Mouse (Mus musculus): Measurements from ENCODE around the gene Tmeff2. TPM values are rescaled to one million over a fixed set of nuclear protein-coding genes. Genes with fewer than 3 reads are reported as not detected.

The Tmeff2 gene
- polyA plus RNA-seq, 1 experiment from 2014 or later = 13.2 TPM

DNA sequence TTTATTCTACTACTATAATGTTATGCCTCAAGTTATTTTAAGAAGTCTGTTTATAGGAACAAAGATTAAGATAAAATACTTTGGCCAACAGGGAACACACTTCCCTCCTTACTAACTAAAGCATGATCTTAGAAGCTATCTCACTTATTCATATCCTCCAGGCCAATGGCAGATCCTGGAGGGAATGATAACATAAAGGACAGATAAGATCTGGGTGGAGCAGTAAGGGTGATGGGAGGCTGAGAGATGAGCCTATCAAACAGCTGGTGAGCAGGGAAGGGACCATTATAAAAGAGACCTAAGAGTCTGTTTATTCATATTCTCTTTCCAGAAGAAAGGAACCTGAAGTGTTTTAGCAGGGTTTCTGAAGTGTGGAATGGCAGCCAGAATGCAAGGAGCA, 290.8 kb downstream of the Tmeff2 start:
- H3K4me3 ChIP-seq (replicated peaks) = no peak overlapping the region
- no peaks in the 10 kb centered on the region for H3K9me3 ChIP-seq
- no peak overlapping the region for H3K27ac ChIP-seq
- no peak for ATAC-seq
- H3K4me2 ChIP-seq (replicated peaks) = no peak overlapping the region
- H3K9ac ChIP-seq = no peak overlapping the region
- no peaks in the 10 kb centered on the region for H3K27me3 ChIP-seq (replicated peaks)
- H3K4me1 ChIP-seq (replicated peaks) = peaks cover 8% of the 10 kb centered on the region
- no peaks in the 10 kb centered on the region for H3K36me3 ChIP-seq

DNA sequence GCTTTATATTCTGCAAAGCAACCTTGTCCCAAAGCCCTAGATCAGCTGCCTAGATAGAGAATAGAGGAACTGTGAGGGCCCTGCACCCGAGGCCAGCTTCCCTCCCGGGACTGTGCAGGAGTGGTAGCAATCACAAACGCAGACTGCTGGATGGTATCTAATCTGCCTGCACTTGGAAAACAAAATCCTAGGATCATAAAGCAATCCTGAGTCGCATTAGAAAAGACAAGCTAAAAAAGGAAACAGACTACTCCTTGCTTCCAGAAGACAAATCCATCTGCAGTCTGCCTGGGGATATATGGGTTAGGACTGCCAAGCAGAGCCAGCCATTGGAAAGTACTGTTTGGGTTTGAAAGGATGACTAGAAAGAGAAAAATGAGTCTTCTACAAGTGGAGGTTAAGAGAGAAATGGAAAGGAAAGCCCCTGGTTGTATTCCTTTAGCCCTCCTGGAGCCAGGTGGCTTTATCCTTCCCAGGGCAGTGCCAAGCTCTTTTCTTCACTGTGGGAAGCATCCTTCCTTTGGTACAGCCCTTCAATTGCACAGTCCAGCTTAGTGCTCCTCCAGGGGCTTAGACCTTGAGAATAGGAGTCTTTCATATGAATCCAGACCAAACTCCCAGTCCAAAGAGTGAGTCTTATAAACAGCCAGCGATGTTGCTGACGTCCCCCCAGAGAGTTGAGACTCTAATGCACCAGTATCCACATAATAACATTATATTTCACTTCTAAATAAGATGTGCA, 291.6 kb downstream of the Tmeff2 start:
- no peaks in the 10 kb centered on the region for H3K27me3 ChIP-seq (replicated peaks)
- no peak overlapping the region for H3K27ac ChIP-seq
- H3K4me1 ChIP-seq (replicated peaks) = peaks cover 8% of the 10 kb centered on the region
- no peaks in the 10 kb centered on the region for H3K36me3 ChIP-seq
- ATAC-seq = no peak
- H3K4me3 ChIP-seq (replicated peaks) = no peak overlapping the region
- 32% methylated on average over 6 of the region's 6 CpGs for WGBS
- H3K4me2 ChIP-seq (replicated peaks) = no peak overlapping the region
- H3K9ac ChIP-seq = no peak overlapping the region
- no peaks in the 10 kb centered on the region for H3K9me3 ChIP-seq

DNA sequence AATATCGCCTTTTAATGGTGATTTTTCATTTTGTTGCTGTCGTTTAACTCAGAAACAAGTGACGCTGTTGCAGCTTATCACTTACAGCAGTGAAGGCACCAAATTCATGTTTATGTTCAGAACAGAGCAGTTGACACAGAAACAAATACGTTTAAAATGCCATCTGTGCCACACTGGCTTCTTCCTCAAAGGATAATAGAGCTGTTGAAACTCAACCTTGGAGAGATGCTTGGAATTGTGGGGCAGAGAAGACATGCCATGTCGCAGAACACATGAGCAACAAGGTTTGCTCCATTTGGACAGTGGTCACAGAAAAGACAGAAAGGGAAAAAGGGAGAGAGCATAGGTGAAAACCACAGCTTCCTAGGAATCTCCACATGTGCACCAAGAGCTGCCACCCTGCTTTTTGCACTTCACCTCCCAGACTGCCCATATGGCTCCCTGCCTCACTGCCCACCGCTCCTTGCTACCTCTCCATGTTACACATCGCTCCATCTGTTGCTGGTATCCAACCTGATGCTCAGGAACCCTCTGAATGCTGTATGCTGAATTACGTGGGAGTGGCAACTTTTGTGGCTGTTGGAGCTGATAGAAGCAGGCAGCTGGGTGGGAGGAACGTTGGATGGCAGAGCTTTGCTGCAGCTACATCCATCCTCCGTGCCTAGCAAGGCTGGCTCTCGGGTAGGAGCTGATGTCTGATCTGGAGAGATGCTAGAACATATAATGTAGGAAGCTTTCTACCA, 298.8 kb downstream of the Tmeff2 start:
- WGBS = 81% methylated on average over 11 of the region's 11 CpGs
- Histone ChIP-seq H3K4me1 (replicated peaks) (no peaks in the 10 kb centered on the region), H3K4me2 (replicated peaks) (no peak overlapping the region), H3K4me3 (replicated peaks) (no peak overlapping the region), H3K36me3 (no peaks in the 10 kb centered on the region), H3K9ac (no peak overlapping the region), H3K27ac (no peak overlapping the region), H3K27me3 (replicated peaks) (no peaks in the 10 kb centered on the region), H3K9me3 (no peaks in the 10 kb centered on the region)
- no peak for ATAC-seq

DNA sequence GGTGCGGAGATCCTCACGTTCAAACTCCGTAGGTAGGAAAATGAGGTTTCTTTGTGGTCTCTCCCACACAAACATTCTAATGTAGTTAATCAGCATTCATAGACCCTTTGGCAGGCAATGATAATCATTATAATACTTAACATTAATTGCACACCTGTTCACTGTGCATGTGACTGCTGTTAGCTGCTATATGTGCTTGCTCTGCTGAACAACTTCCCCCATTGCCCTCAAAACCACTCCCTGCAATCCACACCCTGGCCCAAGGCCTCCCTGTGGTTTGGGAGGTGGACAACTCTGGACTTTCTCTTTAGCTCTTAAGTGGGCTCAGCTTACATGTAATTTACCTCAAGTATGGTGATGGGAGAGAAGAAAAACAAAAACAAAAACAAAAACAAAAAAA, 299.5 kb downstream of the Tmeff2 start:
- Histone ChIP-seq H3K9ac (no peak overlapping the region), H3K27me3 (replicated peaks) (no peaks in the 10 kb centered on the region), H3K4me1 (replicated peaks) (no peaks in the 10 kb centered on the region), H3K36me3 (no peaks in the 10 kb centered on the region), H3K9me3 (no peaks in the 10 kb centered on the region), H3K4me2 (replicated peaks) (no peak overlapping the region), H3K4me3 (replicated peaks) (no peak overlapping the region), H3K27ac (no peak overlapping the region)
- no peak for ATAC-seq
- 98% methylated on average over 3 of the region's 3 CpGs for WGBS

DNA sequence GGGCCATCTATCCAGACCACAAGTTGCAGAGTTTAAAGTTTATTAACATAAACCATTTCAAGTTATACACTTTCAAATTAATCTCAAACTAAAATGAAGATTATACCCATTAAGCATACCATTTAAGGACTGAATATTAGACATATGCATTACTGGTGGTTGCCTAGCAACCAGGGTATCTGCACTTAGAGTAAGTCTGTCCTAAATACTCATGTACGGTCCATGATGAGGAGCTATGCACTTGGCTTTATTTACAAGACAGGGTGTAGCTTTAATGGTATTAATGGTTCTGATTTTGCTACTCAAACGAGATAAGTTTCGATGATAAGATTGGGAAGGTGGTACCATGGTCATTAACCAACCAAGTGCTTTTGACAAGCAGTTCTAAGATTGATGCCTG, 315.2 kb downstream of the Tmeff2 start:
- H3K9ac ChIP-seq = no peak overlapping the region
- no peaks in the 10 kb centered on the region for H3K4me1 ChIP-seq (replicated peaks)
- WGBS = 81% methylated on average over 3 of the region's 3 CpGs
- no peak overlapping the region for H3K27ac ChIP-seq
- ATAC-seq = no peak
- no peak overlapping the region for H3K4me2 ChIP-seq (replicated peaks)
- H3K4me3 ChIP-seq (replicated peaks) = no peak overlapping the region
- H3K36me3 ChIP-seq = no peaks in the 10 kb centered on the region
- H3K9me3 ChIP-seq = no peaks in the 10 kb centered on the region
- H3K27me3 ChIP-seq (replicated peaks) = no peaks in the 10 kb centered on the region

DNA sequence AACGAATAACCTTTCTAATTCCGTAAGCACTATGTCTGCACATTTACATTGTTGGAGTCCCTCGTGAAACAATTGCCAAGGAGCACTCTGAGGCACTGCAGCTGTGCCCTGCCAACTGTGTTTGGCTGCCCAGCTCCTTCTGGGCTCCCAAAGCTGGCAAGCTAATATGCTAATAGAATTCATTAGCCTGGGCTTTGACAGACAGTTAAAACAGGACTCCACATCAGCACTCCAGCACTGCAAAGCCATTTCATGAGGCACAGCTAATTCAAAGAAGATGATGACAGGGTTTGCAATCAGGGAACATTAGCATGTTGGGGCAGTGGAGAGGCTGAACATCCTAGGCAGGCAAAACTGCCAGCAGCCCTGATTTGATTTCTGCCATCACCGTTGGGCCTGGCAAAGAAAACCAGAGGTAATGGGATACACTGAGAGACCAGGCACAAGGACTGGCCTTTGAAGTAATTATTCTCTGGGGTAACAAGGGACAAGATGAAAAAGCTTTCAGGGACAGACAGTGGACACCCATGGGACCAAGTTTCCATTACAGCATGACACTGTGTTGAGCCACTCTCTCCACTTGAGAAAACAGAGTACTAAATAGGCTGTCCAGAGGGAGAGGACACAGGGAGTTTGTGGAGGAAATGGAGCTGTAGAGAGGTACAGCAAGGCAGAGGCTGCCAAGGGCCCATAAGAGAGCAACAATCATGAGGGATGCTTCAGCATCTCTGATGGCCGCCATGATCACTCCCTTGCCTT, 316.0 kb downstream of the Tmeff2 start:
- H3K9ac ChIP-seq = no peak overlapping the region
- WGBS = 82% methylated on average over 5 of the region's 5 CpGs
- H3K4me3 ChIP-seq (replicated peaks) = no peak overlapping the region
- H3K9me3 ChIP-seq = no peaks in the 10 kb centered on the region
- no peaks in the 10 kb centered on the region for H3K27me3 ChIP-seq (replicated peaks)
- no peaks in the 10 kb centered on the region for H3K4me1 ChIP-seq (replicated peaks)
- ATAC-seq = no peak
- no peak overlapping the region for H3K27ac ChIP-seq
- H3K4me2 ChIP-seq (replicated peaks) = no peak overlapping the region
- H3K36me3 ChIP-seq = no peaks in the 10 kb centered on the region

DNA sequence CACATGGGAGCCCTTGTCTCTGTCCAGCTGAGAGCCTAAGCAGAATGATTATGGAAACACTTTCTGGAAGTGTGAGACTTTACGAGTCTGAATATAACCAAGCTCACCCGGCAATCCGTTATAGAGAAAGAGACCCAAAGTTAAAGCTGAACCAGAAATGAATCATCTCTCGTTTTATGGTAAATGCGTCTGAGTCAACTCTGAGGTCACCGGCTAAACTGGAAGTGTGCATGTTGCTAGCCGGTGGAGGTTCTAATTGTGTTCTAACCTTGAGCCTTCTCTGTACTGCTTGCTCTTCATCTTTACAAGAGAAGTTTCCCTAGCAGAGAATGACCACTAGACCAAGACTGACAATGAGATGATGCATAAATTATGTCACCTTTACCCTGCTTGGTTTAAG, 316.8 kb downstream of the Tmeff2 start:
- Histone ChIP-seq H3K4me2 (replicated peaks) (no peak overlapping the region), H3K36me3 (no peaks in the 10 kb centered on the region), H3K27ac (no peak overlapping the region), H3K9ac (no peak overlapping the region), H3K4me3 (replicated peaks) (no peak overlapping the region), H3K4me1 (replicated peaks) (no peaks in the 10 kb centered on the region), H3K27me3 (replicated peaks) (no peaks in the 10 kb centered on the region), H3K9me3 (no peaks in the 10 kb centered on the region)
- no peak for ATAC-seq
- 81% methylated on average over 7 of the region's 7 CpGs for WGBS

DNA sequence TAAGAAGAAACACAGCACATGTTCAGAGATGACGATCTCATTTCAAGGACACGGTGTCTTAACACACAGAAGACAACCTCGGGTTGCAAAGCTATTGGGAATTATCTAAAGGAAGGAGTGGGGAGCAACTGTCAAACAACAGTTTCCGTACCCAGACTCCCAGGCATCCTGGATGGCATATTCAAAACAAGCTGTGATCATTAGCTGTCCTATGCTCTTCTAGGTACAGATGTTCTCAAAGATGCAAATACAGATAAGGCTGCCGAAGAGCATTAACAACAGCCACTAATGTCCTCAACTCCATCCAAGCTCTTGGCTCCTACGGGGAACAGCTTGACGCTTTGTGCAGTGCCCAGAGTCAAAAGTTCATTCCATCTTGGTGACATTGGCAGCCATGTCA, 324.7 kb downstream of the Tmeff2 start:
- Histone ChIP-seq H3K9ac (no peak overlapping the region), H3K27ac (no peak overlapping the region), H3K9me3 (no peaks in the 10 kb centered on the region), H3K36me3 (no peaks in the 10 kb centered on the region), H3K4me1 (replicated peaks) (no peaks in the 10 kb centered on the region), H3K4me3 (replicated peaks) (no peak overlapping the region), H3K4me2 (replicated peaks) (no peak overlapping the region), H3K27me3 (replicated peaks) (no peaks in the 10 kb centered on the region)
- 83% methylated on average over 7 of the region's 7 CpGs for WGBS
- no peak for ATAC-seq
